8 mouse cellular contexts compared by ENCODE assay signal in the genomic region with DNA sequence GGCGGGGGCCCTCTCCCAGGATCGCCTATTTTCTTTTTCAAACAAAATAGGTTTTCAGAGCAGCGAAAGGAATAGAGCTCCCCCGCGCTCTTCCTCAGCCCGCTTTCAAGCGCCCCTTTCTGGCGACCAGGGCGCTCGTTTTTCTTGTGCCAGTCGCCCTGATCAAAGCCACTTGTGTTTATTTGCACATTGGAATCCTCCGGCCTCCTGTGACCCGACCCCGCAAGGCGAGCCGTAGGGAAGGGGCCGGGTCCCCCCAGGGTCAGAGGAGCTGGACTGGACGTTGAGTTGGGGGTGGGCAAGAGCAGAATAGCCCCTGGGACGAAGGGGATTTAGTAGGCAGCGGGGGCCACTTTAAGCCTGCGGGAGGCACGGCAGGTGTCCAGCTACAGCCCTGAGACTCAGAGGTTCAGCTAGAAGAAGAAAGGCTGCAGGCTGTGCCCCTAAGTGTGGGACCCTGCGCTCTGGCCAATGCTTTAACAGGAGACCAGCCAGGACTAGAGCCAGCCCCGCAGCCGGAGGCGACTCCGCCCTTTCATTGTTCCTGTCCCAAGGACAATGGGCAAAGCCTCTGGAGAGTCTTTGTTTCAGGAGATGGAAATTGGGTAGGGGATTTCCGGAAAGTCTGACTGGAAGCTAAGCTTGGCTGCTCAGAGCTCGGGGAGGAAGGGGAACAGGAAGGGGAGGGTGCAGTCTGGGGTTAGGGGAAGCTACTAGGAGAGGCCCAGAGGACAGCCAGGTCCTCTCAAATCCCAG.
A peak's percentile ranks its signal among the peaks of the same experiment; 100 is the strongest.
DNase-seq lines count a peak whose midpoint lies in the region; ATAC-seq and TF ChIP-seq lines count a peak whose summit lies in the region.

No protein-coding gene starts in this region.

- no peaks in the 10 kb centered on the region for H3K9me3 ChIP-seq in heart, embryonic 10.5 days
- no peaks in the 10 kb centered on the region for H3K9me3 ChIP-seq in midbrain, postnatal 0 days (ENCODE audit: low read length)

- H3K27me3 ChIP-seq in heart, embryonic 10.5 days (ENCODE audit: insufficient read depth, poor library complexity, severe bottlenecking), result no peaks in the 10 kb centered on the region
- H3K27me3 ChIP-seq in kidney, adult 2 months (replicated peaks; ENCODE audit: control insufficient read depth, insufficient read depth, low read length), result no peaks in the 10 kb centered on the region
- H3K27me3 ChIP-seq in liver, adult 2 months (ENCODE audit: control insufficient read depth, insufficient read depth, low read length), result no peaks in the 10 kb centered on the region
- no peaks in the 10 kb centered on the region for H3K27me3 ChIP-seq in midbrain, postnatal 0 days (ENCODE audit: insufficient read depth, low read length)
- no peaks in the 10 kb centered on the region for H3K27me3 ChIP-seq in testis, adult 2 months (ENCODE audit: control insufficient read depth, insufficient read depth, low read length)

- peak overlapping the region; percentile 91 for H3K27ac ChIP-seq in heart, embryonic 10.5 days
- H3K27ac ChIP-seq in kidney, adult 2 months (ENCODE audit: insufficient read depth, low read depth, low read length), result peak overlapping the region; percentile 75
- peak overlapping the region; percentile 13 for H3K27ac ChIP-seq in liver, adult 2 months (replicated peaks; ENCODE audit: insufficient read depth, low read depth, low read length)
- H3K27ac ChIP-seq in midbrain, postnatal 0 days (ENCODE audit: low read depth, low read length), result peak overlapping the region; percentile 74
- H3K27ac ChIP-seq in testis, adult 2 months (ENCODE audit: control insufficient read depth, insufficient read depth, low read depth, low read length), result peak overlapping the region; percentile 82

- H3K4me1 ChIP-seq in heart, embryonic 10.5 days, result peaks cover 24% of the 10 kb centered on the region
- H3K4me1 ChIP-seq in kidney, adult 2 months (ENCODE audit: control insufficient read depth, insufficient read depth, low read length), result 0 out of 2 replicates have a peak, but pooled peaks cover 4% of the 10 kb centered on the region
- no peaks in the 10 kb centered on the region for H3K4me1 ChIP-seq in liver, adult 2 months (ENCODE audit: control insufficient read depth, insufficient read depth, low read length)
- H3K4me1 ChIP-seq in midbrain, postnatal 0 days (ENCODE audit: insufficient read depth, low read length), result peaks cover 9% of the 10 kb centered on the region; the same call in 1 of the 2 replicates
- H3K4me1 ChIP-seq in testis, adult 2 months (ENCODE audit: control insufficient read depth, insufficient read depth, low read length), result peaks cover 6% of the 10 kb centered on the region

- no peaks in the 10 kb centered on the region for H3K36me3 ChIP-seq in heart, embryonic 10.5 days
- no peaks in the 10 kb centered on the region for H3K36me3 ChIP-seq in kidney, adult 2 months (ENCODE audit: control insufficient read depth, insufficient read depth, low read length)
- no peaks in the 10 kb centered on the region for H3K36me3 ChIP-seq in liver, adult 2 months (ENCODE audit: control insufficient read depth, insufficient read depth, low read length)
- no peaks in the 10 kb centered on the region for H3K36me3 ChIP-seq in midbrain, postnatal 0 days (ENCODE audit: insufficient read depth, low read length)
- H3K36me3 ChIP-seq in testis, adult 2 months (ENCODE audit: control insufficient read depth, insufficient read depth, low read length), result no peaks in the 10 kb centered on the region

- peak overlapping the region; percentile 45 for H3K9ac ChIP-seq in liver, adult 2 months (ENCODE audit: low read depth, low read length)
- peak overlapping the region; percentile 55 for H3K9ac ChIP-seq in midbrain, postnatal 0 days (replicated peaks; ENCODE audit: low read length, poor library complexity, severe bottlenecking)

- H3K4me2 ChIP-seq in midbrain, postnatal 0 days (ENCODE audit: low read depth, low read length, poor library complexity, severe bottlenecking), result peak overlapping the region; percentile 60

- ATAC-seq in midbrain, postnatal 0 days (ENCODE audit: low FRiP score), result peak; percentile 60; the same call in 1 of the 2 replicates

- WGBS in heart, embryonic 10.5 days, result 2% methylated on average over 29 of the region's 29 CpGs
- WGBS in kidney, adult 2 months, result 7% methylated on average over 29 of the region's 29 CpGs
- 9% methylated on average over 29 of the region's 29 CpGs for WGBS in liver, adult 2 months
- WGBS in midbrain, postnatal 0 days, result 1% methylated on average over 29 of the region's 29 CpGs

- no peak for TF ChIP-seq CTCF in kidney, adult 2 months (conservative IDR thresholded peaks at IDR 0.05; ENCODE audit: insufficient read depth, insufficient read length, low read depth, low read length)
- TF ChIP-seq CTCF in liver, adult 2 months (IDR thresholded peaks at IDR 0.05; ENCODE audit: low read depth, low read length), result no peak
- no peak for TF ChIP-seq CTCF in midbrain, postnatal 0 days (IDR thresholded peaks at IDR 0.05)
- TF ChIP-seq CTCF in testis, adult 2 months (IDR thresholded peaks at IDR 0.05; ENCODE audit: control insufficient read depth, insufficient read depth, insufficient replicate concordance, low read depth, low read length), result no peak

- TF ChIP-seq POLR2A in kidney, adult 2 months (IDR thresholded peaks at IDR 0.05; ENCODE audit: low read depth, low read length), result no peak
- TF ChIP-seq POLR2A in liver, adult 2 months (IDR thresholded peaks at IDR 0.05; ENCODE audit: extremely low read depth, insufficient read depth, low read length), result no peak
- peak; percentile 30; the same call in 1 of the 2 replicates for TF ChIP-seq POLR2A in testis, adult 2 months (IDR thresholded peaks at IDR 0.05; ENCODE audit: control insufficient read depth, low read depth, low read length)

- DNase-seq in adrenal gland, adult 2 months, result peak; percentile 63
- DNase-seq in embryo, embryonic 9.5 days (ENCODE audit: extremely low spot score), result peak; percentile 88
- peak; percentile 83 for DNase-seq in heart, embryonic 10.5 days (ENCODE audit: low spot score)
- DNase-seq in kidney, adult 2 months, result peak; percentile 85
- peak; percentile 6 for DNase-seq in liver, adult 2 months (ENCODE audit: extremely low read depth, low read depth, low spot score)
- DNase-seq in midbrain, postnatal 0 days (ENCODE audit: low spot score), result peak; percentile 45
- no peak for DNase-seq in T-cell, adult 2 months (ENCODE audit: low spot score)

- peak overlapping the region; percentile 64 for H3K4me3 ChIP-seq in heart, embryonic 10.5 days
- peak overlapping the region; percentile 6; the same call in 1 of the 2 replicates for H3K4me3 ChIP-seq in kidney, adult 2 months (ENCODE audit: insufficient read depth, low read depth, low read length)
- H3K4me3 ChIP-seq in liver, adult 2 months (ENCODE audit: insufficient read depth, low read depth, low read length), result peak overlapping the region; percentile 35; the same call in 1 of the 2 replicates
- H3K4me3 ChIP-seq in midbrain, postnatal 0 days (ENCODE audit: low read depth, low read length), result peak overlapping the region; percentile 26
- no peak overlapping the region; the same call in 1 of the 2 replicates for H3K4me3 ChIP-seq in testis, adult 2 months (ENCODE audit: control insufficient read depth, low read depth, low read length)

- no peaks in the 10 kb centered on the region for H3K79me2 ChIP-seq in liver, adult 2 months (ENCODE audit: control insufficient read depth, insufficient read depth, low read length)

Comparison
In these comparisons a context has a peak if more than half of its experiments do, and no peak if none do; other contexts are left out.
1. H3K27ac ChIP-seq: peak in every context shown above with its lines; median percentile 91 in heart, embryonic 10.5 days; 82 in testis, adult 2 months; 75 in kidney, adult 2 months; 74 in midbrain, postnatal 0 days; 13 in liver, adult 2 months.